Mouse (Mus musculus): Measurements from ENCODE around the gene Reep1. TPM values are rescaled to one million over a fixed set of nuclear protein-coding genes. Genes with fewer than 3 reads are reported as not detected.
A peak's percentile ranks its signal among the peaks of the same experiment; 100 is the strongest.
"Not testable (repeated sequence)": the region's sequence is repeated elsewhere in the genome, so short reads cannot be mapped to it uniquely, and the experiment has no call there.

Gene Reep1
- polyA plus RNA-seq, 1 experiment from 2014 or later = 15.0 TPM

DNA sequence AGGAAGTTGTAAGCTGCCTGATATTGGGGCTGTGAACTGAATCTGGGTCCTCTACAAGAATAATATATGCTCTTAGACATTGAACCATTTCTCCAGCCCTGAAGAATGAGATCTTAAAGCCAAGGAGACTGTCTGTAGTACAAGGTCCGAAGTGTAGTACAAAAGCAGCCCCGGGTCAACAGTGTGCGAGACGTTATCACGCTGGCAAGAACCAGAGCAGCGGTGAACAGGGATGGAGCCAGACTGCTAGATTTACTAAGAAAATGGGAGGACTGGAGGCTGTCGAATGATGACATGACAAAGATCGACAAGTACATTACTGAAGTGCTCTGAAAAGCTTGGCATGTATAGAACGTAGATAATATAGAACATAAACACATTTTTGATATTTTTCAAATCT, 122.4 kb downstream of the Reep1 start:
- 0 out of 2 replicates have a peak, but pooled peaks cover 3% of the 10 kb centered on the region for H3K27me3 ChIP-seq
- no peak overlapping the region for H3K9ac ChIP-seq
- H3K36me3 ChIP-seq = peaks cover 11% of the 10 kb centered on the region
- peak overlapping the region; percentile 92; the same call in 1 of the 2 replicates for H3K4me3 ChIP-seq (replicated peaks)
- H3K27ac ChIP-seq = no peak overlapping the region
- 85% methylated on average over 9 of the region's 9 CpGs for WGBS
- no peaks in the 10 kb centered on the region for H3K9me3 ChIP-seq (replicated peaks)
- peaks cover 18% of the 10 kb centered on the region for H3K4me1 ChIP-seq
- H3K4me2 ChIP-seq = no peak overlapping the region
- no peak for ATAC-seq (replicated peaks; ENCODE audit: low FRiP score)

DNA sequence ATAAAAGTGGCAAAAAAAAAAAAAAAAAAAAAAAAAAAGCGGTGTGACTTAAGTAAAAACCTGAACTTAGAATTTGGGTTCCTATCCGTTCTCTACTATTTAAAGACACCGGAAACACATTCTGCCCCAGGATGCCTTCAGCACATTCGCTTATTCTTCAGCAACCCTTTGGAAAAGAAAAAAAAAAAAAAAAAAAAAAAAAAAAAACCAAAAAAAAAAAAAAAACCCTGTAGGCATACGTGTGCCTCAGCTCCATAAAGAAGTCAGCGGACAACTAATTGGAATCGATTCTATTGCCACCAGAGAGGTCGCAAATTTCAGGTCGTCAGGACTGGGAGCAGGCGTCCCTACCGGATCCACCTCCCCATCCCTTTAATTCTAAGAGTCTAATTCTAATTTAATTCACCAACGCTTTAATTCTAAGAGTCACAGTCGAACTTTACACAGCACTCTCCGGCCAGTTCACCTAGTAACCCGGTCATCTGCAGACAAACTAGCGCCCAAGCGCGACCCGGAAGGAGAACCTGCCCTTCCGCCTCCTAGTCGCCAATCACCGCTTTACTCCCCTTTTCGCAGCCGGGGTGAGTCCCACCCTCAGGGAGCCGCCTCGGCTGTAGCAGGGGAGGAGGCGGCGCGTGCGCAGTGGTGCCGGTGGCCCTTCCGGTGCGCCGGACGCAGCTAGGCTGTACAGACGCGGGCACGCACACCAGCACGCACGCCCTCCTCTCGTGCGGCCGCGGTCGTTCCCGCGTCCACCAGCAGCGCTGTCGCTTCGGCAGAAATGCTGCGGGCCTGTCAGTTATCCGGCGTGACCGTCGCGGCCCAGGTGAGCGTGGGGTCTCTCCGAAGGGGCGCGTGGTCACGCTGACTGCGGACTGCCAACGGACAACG, 123.6 kb downstream of the Reep1 start, which contains the start of gene Immt:
Gene Immt, plus strand, starts transcription at position 642 of the 891 bp plus-strand sequence.
- Histone ChIP-seq H3K4me1 (peaks cover 18% of the 10 kb centered on the region), H3K9ac (peak within 1 kb of the TSS; percentile 87), H3K27me3 (0 out of 2 replicates have a peak, but pooled peaks cover 3% of the 10 kb centered on the region), H3K4me3 (replicated peaks) (peak within 1 kb of the TSS; percentile 92), H3K4me2 (peak within 1 kb of the TSS; percentile 72), H3K9me3 (replicated peaks) (no peaks in the 10 kb centered on the region), H3K27ac (peak within 1 kb of the TSS; percentile 94), H3K36me3 (peaks cover 22% of the 10 kb centered on the region)
- under 1% methylated on average over 64 of the region's 64 CpGs for WGBS
- peak; percentile 99 for ATAC-seq (replicated peaks; ENCODE audit: low FRiP score)

DNA sequence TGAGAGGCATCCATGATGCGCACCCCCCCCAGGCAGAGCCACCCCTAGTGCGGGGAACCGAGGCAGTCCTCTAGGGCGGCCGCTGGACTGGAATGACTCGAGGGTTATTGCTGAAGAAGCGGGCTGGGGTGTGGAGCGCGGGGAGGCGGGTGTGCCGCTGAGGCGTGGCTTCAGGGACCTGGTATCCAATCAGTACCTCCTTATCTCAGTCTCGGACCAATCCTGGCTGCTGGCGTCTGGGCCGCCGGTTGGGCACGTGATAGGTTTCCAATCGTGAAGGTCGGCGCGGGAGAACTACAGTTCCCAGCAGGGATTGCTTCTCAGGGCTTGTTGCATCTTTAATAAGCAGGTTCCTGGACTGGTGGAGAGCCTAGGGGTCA, 124.2 kb downstream of the Reep1 start:
- Histone ChIP-seq H3K27ac (peak overlapping the region; percentile 94), H3K36me3 (peaks cover 25% of the 10 kb centered on the region), H3K4me1 (peaks cover 18% of the 10 kb centered on the region), H3K9ac (peak overlapping the region; percentile 87), H3K4me3 (replicated peaks) (peak overlapping the region; percentile 92), H3K9me3 (replicated peaks) (no peaks in the 10 kb centered on the region), H3K27me3 (0 out of 2 replicates have a peak, but pooled peaks cover 1% of the 10 kb centered on the region), H3K4me2 (peak overlapping the region; percentile 72)
- ATAC-seq (replicated peaks; ENCODE audit: low FRiP score) = peak; percentile 99
- under 1% methylated on average over 21 of the region's 21 CpGs for WGBS

DNA sequence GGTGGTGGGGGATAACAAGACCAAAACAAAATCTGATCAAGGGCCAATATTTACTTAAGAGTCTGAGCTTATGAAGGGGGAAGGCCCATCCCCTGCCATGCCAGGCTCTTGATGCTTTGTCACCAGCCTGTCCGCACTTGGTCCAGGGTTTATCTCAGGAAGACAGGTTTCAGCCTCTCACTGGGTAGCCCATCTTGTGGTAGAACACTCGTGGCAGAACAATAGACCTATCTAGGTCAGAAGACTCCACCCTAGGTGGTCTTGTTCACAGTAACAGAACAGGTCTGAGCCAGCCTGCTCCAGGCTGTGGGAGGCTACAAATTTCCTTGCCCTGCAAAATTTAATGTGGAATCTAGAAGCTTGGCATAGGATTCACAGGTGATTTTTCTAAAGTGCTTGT, 129.4 kb downstream of the Reep1 start:
- no peak overlapping the region for H3K27ac ChIP-seq
- no peaks in the 10 kb centered on the region for H3K27me3 ChIP-seq
- no peak for ATAC-seq (replicated peaks; ENCODE audit: low FRiP score)
- 75% methylated on average over 2 of the region's 2 CpGs for WGBS
- no peak overlapping the region for H3K4me3 ChIP-seq (replicated peaks)
- H3K4me2 ChIP-seq = no peak overlapping the region
- H3K9me3 ChIP-seq (replicated peaks) = no peaks in the 10 kb centered on the region
- H3K9ac ChIP-seq = no peak overlapping the region
- H3K4me1 ChIP-seq = peaks cover 15% of the 10 kb centered on the region
- peaks cover 28% of the 10 kb centered on the region for H3K36me3 ChIP-seq

DNA sequence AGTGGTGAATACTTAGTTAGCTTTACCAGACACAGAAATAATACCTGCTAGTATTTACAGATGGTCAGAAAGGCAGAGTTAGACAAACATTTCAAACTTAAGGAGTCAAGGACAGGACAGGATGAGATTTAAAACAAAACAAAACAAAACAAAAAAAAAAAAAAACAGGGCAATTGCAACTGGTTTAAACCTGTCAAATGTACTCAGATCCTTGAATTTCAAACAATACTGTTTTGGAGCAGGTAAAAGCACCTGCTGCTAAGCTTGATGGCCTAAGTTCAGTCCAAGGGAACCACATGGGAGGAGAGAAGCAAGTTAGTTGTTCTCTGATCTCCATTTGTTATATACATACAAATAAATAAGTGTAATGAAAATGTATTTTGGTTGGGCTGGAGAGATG, 132.5 kb downstream of the Reep1 start:
- H3K4me2 ChIP-seq = no peak overlapping the region
- no peak overlapping the region for H3K9ac ChIP-seq
- no peaks in the 10 kb centered on the region for H3K27me3 ChIP-seq
- no peak overlapping the region for H3K4me3 ChIP-seq (replicated peaks)
- no peak for ATAC-seq (replicated peaks; ENCODE audit: low FRiP score)
- no peaks in the 10 kb centered on the region for H3K9me3 ChIP-seq (replicated peaks)
- 0 out of 2 replicates have a peak, but pooled peaks cover 4% of the 10 kb centered on the region for H3K4me1 ChIP-seq
- peaks cover 25% of the 10 kb centered on the region for H3K36me3 ChIP-seq
- H3K27ac ChIP-seq = no peak overlapping the region

DNA sequence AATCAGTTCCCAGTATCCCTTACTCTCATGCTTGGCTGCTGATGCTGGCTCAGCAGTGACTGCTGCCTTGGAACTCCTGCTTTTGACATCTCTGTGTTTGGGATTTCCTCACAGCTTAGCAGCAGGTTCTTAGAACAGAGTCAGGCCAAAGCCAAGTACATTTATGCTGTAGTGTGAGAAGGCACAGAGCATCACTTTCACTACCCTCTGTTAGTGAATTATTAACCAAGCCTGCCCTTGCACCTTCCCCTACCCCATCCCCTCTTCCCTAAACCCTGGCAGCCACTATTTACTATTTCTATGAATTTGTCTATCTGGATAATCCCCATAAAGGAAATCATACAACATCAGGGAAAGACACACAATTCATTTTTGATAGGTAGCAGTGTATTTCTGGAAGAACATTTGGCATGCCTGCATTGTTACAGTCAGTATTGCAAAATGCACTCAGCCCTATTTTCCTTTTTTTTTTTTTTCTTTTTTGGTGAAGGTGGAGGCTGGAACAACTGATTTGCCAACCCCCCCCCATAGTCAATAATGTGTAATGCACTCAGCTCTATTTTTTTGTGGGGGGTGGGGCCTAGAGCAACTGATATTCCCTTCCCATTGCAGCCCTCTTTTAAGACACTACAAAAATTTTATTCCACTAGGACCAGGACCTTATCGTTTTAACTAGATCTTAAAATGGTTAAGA, 133.4 kb downstream of the Reep1 start:
- Histone ChIP-seq H3K36me3 (peaks cover 25% of the 10 kb centered on the region), H3K4me1 (0 out of 2 replicates have a peak, but pooled peaks cover 4% of the 10 kb centered on the region), H3K4me3 (replicated peaks) (no peak overlapping the region), H3K9me3 (replicated peaks) (no peaks in the 10 kb centered on the region), H3K9ac (no peak overlapping the region), H3K27me3 (no peaks in the 10 kb centered on the region), H3K27ac (no peak overlapping the region), H3K4me2 (no peak overlapping the region)
- no peak for ATAC-seq (replicated peaks; ENCODE audit: low FRiP score)
- WGBS = 97% methylated on average over 1 of the region's 1 CpGs

DNA sequence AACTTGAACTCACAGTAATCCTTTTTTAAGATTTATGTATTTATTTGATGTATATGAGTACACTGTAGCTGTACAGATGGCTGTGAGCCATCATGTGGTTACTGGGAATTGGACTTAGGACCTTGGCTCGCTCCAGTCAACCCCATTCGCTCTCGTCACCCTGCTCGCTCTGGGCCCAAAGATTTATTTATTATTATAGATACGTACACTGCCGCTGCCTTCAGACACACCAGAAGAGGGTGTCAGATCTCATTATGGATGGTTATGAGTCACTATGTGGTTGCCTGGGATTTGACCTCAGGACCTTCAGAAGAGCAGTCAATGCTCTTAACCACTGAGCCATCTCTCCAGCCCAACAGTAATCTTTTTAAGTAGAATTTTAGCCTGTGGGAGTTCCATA, 139.5 kb downstream of the Reep1 start:
- not testable (repeated sequence) for ATAC-seq (replicated peaks; ENCODE audit: low FRiP score); H3K9me3 ChIP-seq (replicated peaks); H3K27ac ChIP-seq; H3K27me3 ChIP-seq; H3K4me2 ChIP-seq; H3K4me1 ChIP-seq; H3K9ac ChIP-seq; H3K4me3 ChIP-seq (replicated peaks)
- 92% methylated on average over 6 of the region's 6 CpGs for WGBS
- H3K36me3 ChIP-seq = peaks cover 69% of the 10 kb centered on the region

Other genes starting within 250 kb of the Reep1 start
- gene Rnf103, start 213.7 kb upstream of the Reep1 start, polyA plus RNA-seq (2015; fragmentation: Nextera tagmentation; extraction: Ambion mirVana) = 16.7 and 17.2 TPM in 2 replicates
- gene Chmp3, start 163.8 kb upstream of the Reep1 start, polyA plus RNA-seq (2015; fragmentation: Nextera tagmentation; extraction: Ambion mirVana) = 62.3 and 67.2 TPM in 2 replicates
- gene Kdm3a, start 74.6 kb upstream of the Reep1 start, polyA plus RNA-seq (2015; fragmentation: Nextera tagmentation; extraction: Ambion mirVana) = 47.3 and 51.7 TPM in 2 replicates
- 63.0 and 72.5 TPM in 2 replicates for gene Mrpl35, start 119.4 kb downstream of the Reep1 start, polyA plus RNA-seq (2015; fragmentation: Nextera tagmentation; extraction: Ambion mirVana)
- gene Immt, start 123.8 kb downstream of the Reep1 start, polyA plus RNA-seq (2015; fragmentation: Nextera tagmentation; extraction: Ambion mirVana) = 217 and 222 TPM in 2 replicates
- 107 and 108 TPM in 2 replicates for gene Ptcd3, start 201.2 kb downstream of the Reep1 start, polyA plus RNA-seq (2015; fragmentation: Nextera tagmentation; extraction: Ambion mirVana)
- gene Polr1a, start 201.5 kb downstream of the Reep1 start, polyA plus RNA-seq (2015; fragmentation: Nextera tagmentation; extraction: Ambion mirVana) = 38.2 and 38.5 TPM in 2 replicates